Mouse (Mus musculus) forebrain, embryonic 12.5 days (tissue): Measurements from ENCODE around the gene Rab7. TPM values are rescaled to one million over a fixed set of nuclear protein-coding genes. Genes with fewer than 3 reads are reported as not detected.

ENCODE experiments used
- microRNA-seq: library from miRNA; unstranded; fragments of <30 nt; microRNA quantifications from one replicate; pipeline ENCODE4, GENCODE M21; 2017
- polyA plus RNA-seq: library from polyadenylated mRNA; unstranded; fragments of >200 nt; fragmentation: Nextera tagmentation; extraction: Ambion mirVana; gene quantifications from 2 replicates; pipeline ENCODE4 v1.2.1, GENCODE M21; 2016

The Rab7 gene
- polyA plus RNA-seq, 1 experiment from 2014 or later, result 206 TPM

Small RNAs within 50 kb of the gene (microRNA-seq; reads per million reads assigned to microRNA genes)
- gene Gm47286, result 6.1 reads per million, percentile 21 among the genes with 10 or more reads in this experiment

Other genes with a start within 250 kb of the Rab7 start
- 7.7 and 9.2 TPM in 2 replicates for gene Rab43, start 233.1 kb downstream of the Rab7 start, polyA plus RNA-seq
- 3.2 and 3.3 TPM in 2 replicates for gene Gm45140, start 209.5 kb downstream of the Rab7 start, polyA plus RNA-seq
- gene Isy1, start 206.5 kb downstream of the Rab7 start, polyA plus RNA-seq, result 68.1 and 71.2 TPM in 2 replicates
- 1,030 and 1,055 TPM in 2 replicates for gene Cnbp, start 194.2 kb downstream of the Rab7 start, polyA plus RNA-seq
- 142 and 153 TPM in 2 replicates for gene Copg1, start 157.5 kb downstream of the Rab7 start, polyA plus RNA-seq
- 52.5 and 53.3 TPM in 2 replicates for gene Hmces, start 131.3 kb downstream of the Rab7 start, polyA plus RNA-seq
- 47.5 and 97.0 TPM in 2 replicates for gene H1fx, start 63.6 kb downstream of the Rab7 start, polyA plus RNA-seq
- 238 and 258 TPM in 2 replicates for gene Rpn1, start 39.2 kb upstream of the Rab7 start, polyA plus RNA-seq
- 9.4 and 14.6 TPM in 2 replicates for gene Gata2, start 148.6 kb upstream of the Rab7 start, polyA plus RNA-seq
- gene Dnajb8, start 177.0 kb upstream of the Rab7 start, polyA plus RNA-seq, result not detected in 2 replicates